Mouse (Mus musculus): ENCODE measurements at regions not wholly inside any gene's neighbourhood (a gene's known extent, or its start where the extent isn't known, plus 50 kb on each side); places are given as distances from the start of the nearest gene placed in this dataset.

- DNase-seq = no peak
Measured at GRCm38 (mm10) chr8:73645582-73645981, 292.2 kb upstream of the Large1 start.

GRCm38 (mm10) chr8:73626798-73627197, 273.5 kb upstream of the Large1 start:
- no peak for DNase-seq

GRCm38 (mm10) chr8:73618946-73619345, 265.6 kb upstream of the Large1 start:
- DNase-seq = peak in 1 of 2 experiments; percentile 3

GRCm38 (mm10) chr8:73614631-73615030, 261.3 kb upstream of the Large1 start:
- no peak for DNase-seq

- DNase-seq = no peak
Measured at GRCm38 (mm10) chr8:73614106-73614505, 260.8 kb upstream of the Large1 start.

GRCm38 (mm10) chr8:73611583-73611982, 258.2 kb upstream of the Large1 start:
- no peak for DNase-seq

- no peak for DNase-seq
Measured at GRCm38 (mm10) chr8:73570599-73570998, 217.3 kb upstream of the Large1 start.

- no peak for DNase-seq
Measured at GRCm38 (mm10) chr8:73569963-73570362, 216.6 kb upstream of the Large1 start.

Measured in lung, postnatal 4 days (tissue).